Mouse (Mus musculus) liver, postnatal 0 days (tissue): ENCODE measurements around the gene Utp6.

Source experiments
- CTCF ChIP-seq: sonication (generic); IDR thresholded peaks from 2 replicates; pipeline ENCODE4 v1.5.1; 2016; ENCODE audit warnings: antibody characterized with exemption, low read depth
- EP300 ChIP-seq: IDR thresholded peaks from 2 replicates; pipeline ENCODE4 v1.6.1; 2016; ENCODE audit warnings: antibody characterized with exemption, low read depth, mild to moderate bottlenecking

DNA sequence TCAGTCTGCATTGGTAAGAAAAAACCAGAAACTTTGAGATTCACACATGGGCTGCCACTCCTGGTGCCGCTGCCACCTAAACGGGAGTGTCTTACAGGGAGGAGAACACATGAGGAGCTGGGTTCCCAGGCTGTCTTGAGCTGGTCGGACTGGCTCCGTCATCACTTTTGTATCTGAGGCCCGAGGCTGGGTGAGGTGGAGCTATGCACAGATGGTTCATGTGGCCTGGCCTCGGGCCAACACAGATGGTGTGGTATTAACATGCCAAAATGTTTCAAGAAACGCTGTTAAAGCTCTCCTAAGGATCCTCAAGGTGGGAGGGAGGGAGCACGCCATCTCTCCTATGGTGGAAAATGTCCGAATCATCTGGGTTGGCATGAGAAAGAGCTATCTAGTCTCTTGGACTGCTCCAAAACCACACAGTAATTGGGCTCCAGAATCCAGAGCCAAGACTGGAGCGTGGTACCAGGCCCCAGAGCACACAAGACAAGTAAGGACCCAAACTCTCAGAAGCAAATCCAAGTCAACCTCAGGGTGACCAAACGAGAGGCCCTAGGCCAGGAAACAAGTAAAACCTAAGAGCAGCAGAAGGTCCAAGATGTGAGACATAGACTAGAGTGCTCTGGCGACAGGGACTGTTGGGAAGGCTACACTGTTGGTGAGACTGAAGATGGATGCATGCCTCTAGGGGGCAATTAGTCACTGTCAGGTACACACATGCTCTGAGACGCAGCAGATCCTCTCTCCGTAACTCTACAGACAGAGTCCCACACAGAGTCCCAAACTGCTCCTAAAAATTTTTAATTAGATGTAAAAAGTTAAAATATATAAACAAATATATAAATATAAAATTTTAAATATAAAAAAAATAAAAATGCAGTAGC lies 53.3 kb downstream of the Utp6 start:
- TF ChIP-seq CTCF (no peak), EP300 (no peak)
